Mouse (Mus musculus): ENCODE data around the gene Pias1. TPM values are rescaled to one million over a fixed set of nuclear protein-coding genes. Genes with fewer than 3 reads are reported as not detected.

Pias1 gene
- 61.0 and 62.5 TPM in 2 replicates for polyA plus RNA-seq (2015; fragmentation: Nextera tagmentation; extraction: Ambion mirVana)

- Histone ChIP-seq H3K27ac (ENCODE audit: low read length) (no peak within 1 kb of the TSS), H3K27me3 (ENCODE audit: control insufficient read depth, insufficient read depth, low read depth, low read length) (no peaks in the 10 kb centered on the region), H3K36me3 (ENCODE audit: control insufficient read depth, insufficient read depth, low read length) (no peaks in the 10 kb centered on the region), H3K9ac (ENCODE audit: low read depth, low read length) (no peak within 1 kb of the TSS), H3K4me2 (ENCODE audit: low read length) (no peak within 1 kb of the TSS), H3K4me1 (ENCODE audit: control insufficient read depth, insufficient read depth, low read length) (no peaks in the 10 kb centered on the region), H3K9me3 (replicated peaks; ENCODE audit: control insufficient read depth, low read length, poor library complexity, severe bottlenecking) (no peaks in the 10 kb centered on the region), H3K4me3 (ENCODE audit: low read depth, low read length) (no peak within 1 kb of the TSS)
- no peak for ATAC-seq
- 85% methylated on average over 5 of the region's 5 CpGs for WGBS
These were observed at the start of gene Pias1 for GRCm38 (mm10) chr9:62987824-62988223. Pias1 (minus strand) TSS chr9:62987924.

- no peak overlapping the region for H3K4me3 ChIP-seq (ENCODE audit: low read depth, low read length)
- no peaks in the 10 kb centered on the region for H3K9me3 ChIP-seq (replicated peaks; ENCODE audit: control insufficient read depth, low read length, poor library complexity, severe bottlenecking)
- 93% methylated on average over 2 of the region's 2 CpGs for WGBS
- H3K36me3 ChIP-seq (ENCODE audit: control insufficient read depth, insufficient read depth, low read length) = no peaks in the 10 kb centered on the region
- H3K27me3 ChIP-seq (ENCODE audit: control insufficient read depth, insufficient read depth, low read depth, low read length) = no peaks in the 10 kb centered on the region
- H3K4me1 ChIP-seq (ENCODE audit: control insufficient read depth, insufficient read depth, low read length) = no peaks in the 10 kb centered on the region
- H3K27ac ChIP-seq (ENCODE audit: low read length) = no peak overlapping the region
- no peak overlapping the region for H3K4me2 ChIP-seq (ENCODE audit: low read length)
- ATAC-seq = no peak
- H3K9ac ChIP-seq (ENCODE audit: low read depth, low read length) = no peak overlapping the region
These were observed 47.7 kb upstream of the Pias1 start for GRCm38 (mm10) chr9:63035431-63035830.

- 62% methylated on average over 13 of the region's 13 CpGs for WGBS
- Histone ChIP-seq H3K4me3 (ENCODE audit: low read depth, low read length) (no peak overlapping the region), H3K4me2 (ENCODE audit: low read length) (no peak overlapping the region), H3K9me3 (replicated peaks; ENCODE audit: control insufficient read depth, low read length, poor library complexity, severe bottlenecking) (no peaks in the 10 kb centered on the region), H3K9ac (ENCODE audit: low read depth, low read length) (no peak overlapping the region), H3K27ac (ENCODE audit: low read length) (no peak overlapping the region), H3K36me3 (ENCODE audit: control insufficient read depth, insufficient read depth, low read length) (no peaks in the 10 kb centered on the region), H3K4me1 (ENCODE audit: control insufficient read depth, insufficient read depth, low read length) (no peaks in the 10 kb centered on the region), H3K27me3 (ENCODE audit: control insufficient read depth, insufficient read depth, low read depth, low read length) (no peaks in the 10 kb centered on the region)
- ATAC-seq = no peak
These were observed 43.5 kb upstream of the Pias1 start for GRCm38 (mm10) chr9:63031011-63031782.

DNA sequence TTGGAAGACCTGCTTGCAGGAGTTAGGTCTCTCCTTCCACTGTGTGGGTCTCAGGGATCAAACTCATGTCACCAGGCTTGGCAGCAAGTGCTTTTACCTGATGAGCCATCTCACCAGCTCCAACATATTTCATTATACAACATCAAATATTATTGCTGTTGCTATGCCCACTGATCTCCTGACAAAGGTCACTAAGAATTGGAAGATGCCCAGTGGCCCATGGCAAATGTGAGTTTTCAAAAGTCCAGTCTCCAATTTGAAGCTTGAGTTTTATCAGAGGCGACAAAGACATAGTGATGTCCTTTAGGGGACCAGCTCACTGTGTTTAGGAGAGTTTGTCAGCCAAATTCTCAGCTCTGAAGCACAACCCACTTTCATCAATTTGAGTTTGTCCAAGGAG lies 34.8 kb upstream of the Pias1 start:
- WGBS = 91% methylated on average over 1 of the region's 1 CpGs
- Histone ChIP-seq H3K27me3 (ENCODE audit: control insufficient read depth, insufficient read depth, low read depth, low read length) (no peaks in the 10 kb centered on the region), H3K4me1 (ENCODE audit: control insufficient read depth, insufficient read depth, low read length) (no peaks in the 10 kb centered on the region), H3K27ac (ENCODE audit: low read length) (no peak overlapping the region), H3K36me3 (ENCODE audit: control insufficient read depth, insufficient read depth, low read length) (no peaks in the 10 kb centered on the region), H3K4me3 (ENCODE audit: low read depth, low read length) (no peak overlapping the region), H3K9ac (ENCODE audit: low read depth, low read length) (no peak overlapping the region), H3K9me3 (replicated peaks; ENCODE audit: control insufficient read depth, low read length, poor library complexity, severe bottlenecking) (no peaks in the 10 kb centered on the region; the same call in 1 of the 2 replicates), H3K4me2 (ENCODE audit: low read length) (no peak overlapping the region)
- ATAC-seq = no peak

GRCm38 (mm10) chr9:63007371-63007770 lies 19.6 kb upstream of the Pias1 start:
- ATAC-seq = no peak
- Histone ChIP-seq H3K4me2 (ENCODE audit: low read length) (no peak overlapping the region), H3K4me1 (ENCODE audit: control insufficient read depth, insufficient read depth, low read length) (no peaks in the 10 kb centered on the region), H3K27me3 (ENCODE audit: control insufficient read depth, insufficient read depth, low read depth, low read length) (no peaks in the 10 kb centered on the region), H3K9ac (ENCODE audit: low read depth, low read length) (no peak overlapping the region), H3K4me3 (ENCODE audit: low read depth, low read length) (no peak overlapping the region), H3K27ac (ENCODE audit: low read length) (no peak overlapping the region), H3K36me3 (ENCODE audit: control insufficient read depth, insufficient read depth, low read length) (no peaks in the 10 kb centered on the region), H3K9me3 (replicated peaks; ENCODE audit: control insufficient read depth, low read length, poor library complexity, severe bottlenecking) (no peaks in the 10 kb centered on the region)
- 88% methylated on average over 4 of the region's 4 CpGs for WGBS

DNA sequence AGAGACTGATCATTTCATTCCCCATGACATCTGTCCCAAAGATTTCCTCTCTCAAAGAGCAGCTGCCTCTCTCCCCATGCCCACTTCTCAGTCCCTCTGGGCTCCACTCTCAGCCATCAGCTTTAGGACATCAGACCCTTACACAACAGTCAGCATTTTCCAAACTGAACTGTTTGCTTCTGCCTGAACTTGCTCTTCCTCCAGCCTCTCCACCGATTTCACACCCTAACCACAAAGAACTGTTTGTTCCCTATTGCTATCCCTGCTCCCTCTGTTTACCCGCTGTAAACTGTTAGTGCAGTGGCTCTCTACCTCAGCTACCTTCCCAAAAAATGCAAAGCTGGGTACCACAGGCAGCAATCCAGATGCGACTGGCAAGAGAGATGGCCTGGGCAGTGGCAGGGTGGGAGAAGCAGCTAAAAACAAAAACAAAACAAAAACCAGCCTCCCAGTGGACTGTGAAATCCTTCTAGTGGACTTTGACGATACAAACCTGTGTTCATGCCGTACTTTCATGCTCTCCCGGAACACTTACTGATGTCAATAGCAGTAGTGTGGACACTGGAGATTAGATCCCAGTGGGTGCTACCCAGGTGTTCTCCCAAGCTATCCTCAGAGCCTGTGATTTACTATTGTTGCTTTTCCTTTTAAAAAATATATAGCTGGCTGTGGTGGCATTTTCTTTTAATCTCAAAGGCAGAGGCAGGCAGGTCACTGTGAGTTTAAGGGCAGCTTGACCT lies 18.5 kb upstream of the Pias1 start:
- Histone ChIP-seq H3K4me1 (ENCODE audit: control insufficient read depth, insufficient read depth, low read length) (no peaks in the 10 kb centered on the region), H3K9me3 (replicated peaks; ENCODE audit: control insufficient read depth, low read length, poor library complexity, severe bottlenecking) (no peaks in the 10 kb centered on the region), H3K4me3 (ENCODE audit: low read depth, low read length) (no peak overlapping the region), H3K4me2 (ENCODE audit: low read length) (no peak overlapping the region), H3K27ac (ENCODE audit: low read length) (no peak overlapping the region), H3K36me3 (ENCODE audit: control insufficient read depth, insufficient read depth, low read length) (no peaks in the 10 kb centered on the region), H3K27me3 (ENCODE audit: control insufficient read depth, insufficient read depth, low read depth, low read length) (no peaks in the 10 kb centered on the region), H3K9ac (ENCODE audit: low read depth, low read length) (no peak overlapping the region)
- 82% methylated on average over 6 of the region's 6 CpGs for WGBS
- ATAC-seq = no peak

DNA sequence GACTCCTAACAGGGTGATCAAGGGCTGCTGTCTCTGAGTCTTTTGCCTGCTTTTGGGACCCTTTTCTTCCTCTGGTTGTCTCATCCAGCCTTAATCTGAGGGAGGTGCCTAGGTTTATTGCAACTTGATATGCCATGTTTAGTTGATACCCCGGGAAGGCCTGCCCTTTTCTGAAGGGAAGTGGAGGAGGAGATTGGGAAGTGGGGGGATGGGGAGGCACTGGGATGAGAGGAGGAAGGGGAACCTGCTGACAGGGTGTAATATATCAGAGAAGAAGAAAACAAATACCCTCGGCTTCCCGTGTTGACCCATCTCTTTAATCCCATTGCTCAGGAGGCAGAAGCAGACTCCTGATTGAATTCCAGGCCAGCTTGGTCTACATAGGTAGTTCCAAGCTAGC lies 10.8 kb upstream of the Pias1 start:
- Histone ChIP-seq H3K27me3 (ENCODE audit: control insufficient read depth, insufficient read depth, low read depth, low read length) (no peaks in the 10 kb centered on the region), H3K9me3 (replicated peaks; ENCODE audit: control insufficient read depth, low read length, poor library complexity, severe bottlenecking) (no peaks in the 10 kb centered on the region), H3K4me1 (ENCODE audit: control insufficient read depth, insufficient read depth, low read length) (no peaks in the 10 kb centered on the region), H3K36me3 (ENCODE audit: control insufficient read depth, insufficient read depth, low read length) (no peaks in the 10 kb centered on the region), H3K4me2 (ENCODE audit: low read length) (no peak overlapping the region), H3K4me3 (ENCODE audit: low read depth, low read length) (no peak overlapping the region), H3K27ac (ENCODE audit: low read length) (no peak overlapping the region), H3K9ac (ENCODE audit: low read depth, low read length) (no peak overlapping the region)
- ATAC-seq = no peak
- 63% methylated on average over 3 of the region's 3 CpGs for WGBS

- Histone ChIP-seq H3K27me3 (ENCODE audit: control insufficient read depth, insufficient read depth, low read depth, low read length) (no peaks in the 10 kb centered on the region), H3K4me1 (ENCODE audit: control insufficient read depth, insufficient read depth, low read length) (no peaks in the 10 kb centered on the region), H3K9me3 (replicated peaks; ENCODE audit: control insufficient read depth, low read length, poor library complexity, severe bottlenecking) (no peaks in the 10 kb centered on the region), H3K4me2 (ENCODE audit: low read length) (no peak overlapping the region), H3K4me3 (ENCODE audit: low read depth, low read length) (no peak overlapping the region), H3K36me3 (ENCODE audit: control insufficient read depth, insufficient read depth, low read length) (no peaks in the 10 kb centered on the region), H3K9ac (ENCODE audit: low read depth, low read length) (no peak overlapping the region), H3K27ac (ENCODE audit: low read length) (no peak overlapping the region)
- WGBS = 79% methylated on average over 3 of the region's 3 CpGs
- ATAC-seq = no peak
These were observed 9.9 kb upstream of the Pias1 start for GRCm38 (mm10) chr9:62997626-62998025.

GRCm38 (mm10) chr9:62995186-62995585 lies 7.5 kb upstream of the Pias1 start:
- Histone ChIP-seq H3K9ac (ENCODE audit: low read depth, low read length) (no peak overlapping the region), H3K27ac (ENCODE audit: low read length) (no peak overlapping the region), H3K36me3 (ENCODE audit: control insufficient read depth, insufficient read depth, low read length) (no peaks in the 10 kb centered on the region), H3K4me3 (ENCODE audit: low read depth, low read length) (no peak overlapping the region), H3K27me3 (ENCODE audit: control insufficient read depth, insufficient read depth, low read depth, low read length) (no peaks in the 10 kb centered on the region), H3K9me3 (replicated peaks; ENCODE audit: control insufficient read depth, low read length, poor library complexity, severe bottlenecking) (no peaks in the 10 kb centered on the region), H3K4me1 (ENCODE audit: control insufficient read depth, insufficient read depth, low read length) (no peaks in the 10 kb centered on the region), H3K4me2 (ENCODE audit: low read length) (no peak overlapping the region)
- ATAC-seq = no peak
- WGBS = 68% methylated on average over 2 of the region's 2 CpGs
